In the genomic region with DNA sequence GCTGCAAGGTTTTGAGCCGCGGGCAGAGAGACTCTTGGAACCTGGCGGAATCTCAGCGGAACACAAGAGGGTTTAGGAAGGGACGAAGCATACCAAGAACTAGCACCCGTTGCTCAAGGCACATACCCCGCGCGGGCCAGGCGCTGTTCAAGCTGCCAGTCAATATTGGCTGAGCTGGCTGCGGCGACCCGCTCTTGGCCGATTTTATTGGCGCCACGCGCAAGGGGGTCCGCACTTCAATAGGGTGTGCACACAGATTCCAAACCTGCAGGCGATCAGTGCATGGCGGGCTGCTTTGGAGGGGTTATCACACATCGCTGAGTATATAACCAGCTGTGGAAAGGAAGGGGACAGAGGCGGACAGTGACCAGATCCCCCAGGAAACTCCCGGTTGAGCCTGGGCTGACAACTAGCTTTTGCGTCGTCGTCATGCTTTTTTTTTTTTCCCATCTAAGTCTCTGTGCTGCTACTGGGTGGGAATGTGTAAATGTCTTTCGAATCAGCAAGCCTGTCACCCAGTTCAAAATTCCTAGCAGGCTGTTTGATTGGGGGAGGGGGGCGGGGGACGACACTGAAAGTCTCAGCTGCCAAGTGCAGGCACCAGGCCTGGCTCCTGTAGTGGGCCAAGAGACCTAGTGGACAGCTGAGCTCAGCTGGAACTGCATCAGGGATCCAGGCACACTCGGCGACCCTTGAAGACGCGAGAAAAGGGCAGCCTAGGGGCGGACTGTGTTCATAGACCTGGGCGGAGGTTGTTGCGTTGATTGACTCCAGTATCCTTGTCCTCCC, we compare ENCODE assay signal across 10 mouse cellular contexts. TPM values are rescaled to one million over a fixed set of nuclear protein-coding genes. Genes with fewer than 3 reads are reported as not detected.
A peak's percentile ranks its signal among the peaks of the same experiment; 100 is the strongest.
DNase-seq lines count a peak whose midpoint lies in the region; ATAC-seq and TF ChIP-seq lines count a peak whose summit lies in the region.
"Had no signal": no experiment of that assay in that cellular context is flagged by ENCODE, and none has a peak within 500 bp of the region (broad histone marks: within the 10 kb centered on the region; RNA-seq: fewer than 3 reads in every experiment).

No protein-coding gene starts in this region.

- TF ChIP-seq POLR2A in ES-Bruce4 (IDR thresholded peaks at IDR 0.05; ENCODE audit: insufficient read depth, low read length) = no peak

- peak overlapping the region; percentile 60 for H3K4me3 ChIP-seq in erythroblast, embryonic 14.5 days (replicated peaks)
- H3K4me3 ChIP-seq in ES-Bruce4 (ENCODE audit: low read depth, low read length) = peak overlapping the region; percentile 71
- peak overlapping the region; percentile 50 for H3K4me3 ChIP-seq in hindbrain, embryonic 12.5 days
- H3K4me3 ChIP-seq in midbrain, embryonic 10.5 days = peak overlapping the region; percentile 69
- no peak overlapping the region for H3K4me3 ChIP-seq in left cerebral cortex, adult 2 months
- H3K4me3 ChIP-seq: myocyte had no signal

- peak overlapping the region; percentile 76 for H3K4me2 ChIP-seq in hindbrain, embryonic 12.5 days (replicated peaks)

- no peak for TF ChIP-seq EP300 in ES-Bruce4 (IDR thresholded peaks at IDR 0.05; ENCODE audit: insufficient read depth, low read depth, low read length)

- H3K27me3 ChIP-seq in erythroblast, embryonic 14.5 days (ENCODE audit: control insufficient read depth) = peaks cover 97% of the 10 kb centered on the region
- peaks cover 13% of the 10 kb centered on the region for H3K27me3 ChIP-seq in ES-Bruce4 (ENCODE audit: control insufficient read depth, insufficient read depth, low read length, poor library complexity, severe bottlenecking)
- peaks cover 94% of the 10 kb centered on the region for H3K27me3 ChIP-seq in hindbrain, embryonic 12.5 days
- peaks cover 100% of the 10 kb centered on the region for H3K27me3 ChIP-seq in midbrain, embryonic 10.5 days (ENCODE audit: low read depth, poor library complexity, severe bottlenecking)

- H3K27ac ChIP-seq in ES-Bruce4 (ENCODE audit: insufficient read depth, low read length) = no peak overlapping the region
- H3K27ac ChIP-seq in hindbrain, embryonic 12.5 days = peak overlapping the region; percentile 78
- peak overlapping the region; percentile 84 for H3K27ac ChIP-seq in midbrain, embryonic 10.5 days (replicated peaks)
- no peak overlapping the region for H3K27ac ChIP-seq in left cerebral cortex, adult 2 months

- TF ChIP-seq CTCF in ES-Bruce4 (IDR thresholded peaks at IDR 0.05; ENCODE audit: low read depth, low read length) = no peak
- TF ChIP-seq CTCF in left cerebral cortex, adult 2 months (IDR thresholded peaks at IDR 0.05) = no peak

- H3K9ac ChIP-seq in ES-Bruce4 (ENCODE audit: low read depth, poor library complexity, severe bottlenecking) = no peak overlapping the region
- peak overlapping the region; percentile 72 for H3K9ac ChIP-seq in hindbrain, embryonic 12.5 days

- intact Hi-C loops in left cerebral cortex, adult 2 months (cut with DNase I) = no loop called here

- peaks cover 3% of the 10 kb centered on the region; the same call in 1 of the 2 replicates for H3K4me1 ChIP-seq in erythroblast, embryonic 14.5 days (ENCODE audit: control insufficient read depth)
- H3K4me1 ChIP-seq in ES-Bruce4 (ENCODE audit: control insufficient read depth, insufficient read depth, low read length) = peaks cover 2% of the 10 kb centered on the region
- H3K4me1 ChIP-seq in hindbrain, embryonic 12.5 days = peaks cover 41% of the 10 kb centered on the region
- H3K4me1 ChIP-seq in midbrain, embryonic 10.5 days = peaks cover 84% of the 10 kb centered on the region

- no peaks in the 10 kb centered on the region for H3K36me3 ChIP-seq in erythroblast, embryonic 14.5 days (ENCODE audit: control insufficient read depth)
- H3K36me3 ChIP-seq in ES-Bruce4 (ENCODE audit: control insufficient read depth, insufficient read depth, low read length, poor library complexity, severe bottlenecking) = no peaks in the 10 kb centered on the region
- no peaks in the 10 kb centered on the region for H3K36me3 ChIP-seq in hindbrain, embryonic 12.5 days
- H3K36me3 ChIP-seq in midbrain, embryonic 10.5 days = no peaks in the 10 kb centered on the region

- no peak for ATAC-seq in erythroblast, adult 5-6 weeks (replicated peaks; ENCODE audit: low FRiP score, poor library complexity, severe bottlenecking)
- ATAC-seq in hindbrain, embryonic 12.5 days (ENCODE audit: low FRiP score) = no peak
- ATAC-seq in frontal cortex, adult (ENCODE audit: low TSS enrichment) = no peak

- WGBS in hindbrain, embryonic 12.5 days = 1% methylated on average over 36 of the region's 36 CpGs
- under 1% methylated on average over 36 of the region's 36 CpGs for WGBS in midbrain, embryonic 10.5 days

- H3K9me3 ChIP-seq in erythroblast, embryonic 14.5 days (ENCODE audit: control insufficient read depth, low read length) = no peaks in the 10 kb centered on the region
- no peaks in the 10 kb centered on the region for H3K9me3 ChIP-seq in ES-Bruce4 (replicated peaks; ENCODE audit: control insufficient read depth, insufficient read depth, low read length, poor library complexity, severe bottlenecking)
- H3K9me3 ChIP-seq in hindbrain, embryonic 12.5 days (replicated peaks) = no peaks in the 10 kb centered on the region
- H3K9me3 ChIP-seq in midbrain, embryonic 10.5 days (replicated peaks) = no peaks in the 10 kb centered on the region

- peak; percentile 54 for DNase-seq in midbrain, embryonic 10.5 days (ENCODE audit: low spot score)
- DNase-seq in left cerebral cortex, adult 8-10 months (ENCODE audit: low spot score in 2 of 2) = no peak
- no peak for DNase-seq in left cerebral cortex, adult 2 months (ENCODE audit: extremely low spot score in 1 of 2, low spot score in 2 of 2)
- DNase-seq: thymus, postnatal 14 days had no signal

RNA-seq across cellular contexts. Expression of gene Onecut1, which starts 2.1 kb away (rescaled TPM):
- polyA plus RNA-seq in erythroblast, embryonic 14.5 days (2012) = 0.01 TPM in 1 of 2 replicates, not detected in the other
- not detected in 2 replicates for total RNA-seq in erythroblast, adult 5-6 weeks (2015; ENCODE audit: low replicate concordance)
- total RNA-seq in erythroblast, adult 5-6 weeks (2017; ENCODE audit: low replicate concordance) = not detected in 2 replicates
- 0.44 TPM in 1 of 2 replicates, not detected in the other for polyA plus RNA-seq in ES-Bruce4 (2011; ENCODE audit: insufficient read depth, insufficient read length, low read depth, missing spikeins)
- 9.3 and 11.7 TPM in 2 replicates for polyA plus RNA-seq in hindbrain, embryonic 12.5 days (2016; fragmentation: Nextera tagmentation; extraction: Ambion mirVana)
- polyA plus RNA-seq in midbrain, embryonic 10.5 days (2016; fragmentation: Nextera tagmentation; extraction: Ambion mirVana) = 10.0 and 13.4 TPM in 2 replicates
- under 1 TPM; 0.08 to 0.21 (median 0.18) TPM for total RNA-seq in left cerebral cortex, adult 8-10 months (2022)
- total RNA-seq in left cerebral cortex, adult 2 months (2021) = under 1 TPM; 0.14 to 0.29 TPM
- polyA plus RNA-seq: myocyte had no signal

Comparison
In these comparisons a context has a peak if more than half of its experiments do, and no peak if none do; other contexts are left out.
1. H3K27ac ChIP-seq: peak in hindbrain, embryonic 12.5 days (single experiment) and midbrain, embryonic 10.5 days (single experiment); none in ES-Bruce4 (single experiment) and left cerebral cortex, adult 2 months (single experiment).